Mouse (Mus musculus) spleen, adult 2 months (tissue): Measurements from ENCODE around the gene Btbd3.

Source experiments
- CTCF ChIP-seq: fragments of 200-500 bp; IDR thresholded peaks from 2 replicates; pipeline ENCODE4 v1.5.1; 2011; ENCODE audit warnings: mild to moderate bottlenecking, inconsistent platforms; ENCODE audit not compliant: insufficient read depth, insufficient read length, insufficient replicate concordance; ENCODE audit errors: extremely low read depth
- POLR2A ChIP-seq: fragments of 200-500 bp; IDR thresholded peaks from 2 replicates; pipeline ENCODE4 v1.6.1; 2011; ENCODE audit warnings: low read depth, low read length, inconsistent platforms

- TF ChIP-seq CTCF: no peak
- TF ChIP-seq POLR2A: no peak
These were observed 191.3 kb downstream of the Btbd3 start for GRCm38 (mm10) chr2:138447681-138448080.
